Comparison of ENCODE assay signal across 8 mouse cellular contexts in the genomic region with DNA sequence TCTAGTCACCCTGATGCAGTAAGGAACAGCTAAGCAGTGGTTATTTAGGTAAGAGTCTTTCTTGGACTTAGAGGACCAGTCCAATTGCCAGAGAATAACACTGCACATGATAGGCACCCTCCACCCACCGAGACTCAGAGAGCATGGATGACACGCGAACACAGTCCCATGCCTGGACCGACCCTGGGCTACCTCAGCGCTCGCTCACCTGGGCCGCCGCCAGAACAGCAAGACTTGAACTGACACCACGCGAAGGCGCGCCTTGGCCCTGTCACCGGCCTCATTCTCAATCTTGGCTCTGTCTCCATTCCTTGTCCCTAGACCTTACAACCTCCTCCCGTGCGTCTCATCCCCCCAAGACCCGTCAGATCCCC. TPM values are rescaled to one million over a fixed set of nuclear protein-coding genes. Genes with fewer than 3 reads are reported as not detected.
DNase-seq lines count a peak whose midpoint lies in the region; ATAC-seq and TF ChIP-seq lines count a peak whose summit lies in the region.

No protein-coding gene starts in this region.

- no peaks in the 10 kb centered on the region for H3K27me3 ChIP-seq in C2C12 (ENCODE audit: control insufficient read depth, insufficient read depth, insufficient read length)
- H3K27me3 ChIP-seq in embryonic facial prominence, embryonic 12.5 days: no peaks in the 10 kb centered on the region
- no peaks in the 10 kb centered on the region for H3K27me3 ChIP-seq in heart, embryonic 12.5 days (replicated peaks)
- H3K27me3 ChIP-seq in kidney, embryonic 16.5 days (ENCODE audit: insufficient read depth, low read length): no peaks in the 10 kb centered on the region
- H3K27me3 ChIP-seq in lung, embryonic 16.5 days (ENCODE audit: control insufficient read depth, insufficient read depth, low read depth, low read length): no peaks in the 10 kb centered on the region
- no peaks in the 10 kb centered on the region for H3K27me3 ChIP-seq in small intestine, adult 2 months (ENCODE audit: control insufficient read depth, insufficient read depth, low read length)

- TF ChIP-seq CTCF in C2C12 (IDR thresholded peaks at IDR 0.05; ENCODE audit: control insufficient read depth, insufficient read depth, insufficient read length): no peak
- TF ChIP-seq CTCF in small intestine, adult 2 months (IDR thresholded peaks at IDR 0.05; ENCODE audit: extremely low read depth, insufficient read length, insufficient replicate concordance, low read depth, low read length): no peak

- H3K79me3 ChIP-seq in C2C12 (ENCODE audit: low read depth): peaks cover 55% of the 10 kb centered on the region

- H3K9ac ChIP-seq in embryonic facial prominence, embryonic 12.5 days: peak overlapping the region; percentile 97
- H3K9ac ChIP-seq in heart, embryonic 12.5 days: peak overlapping the region; percentile 97
- peak overlapping the region; percentile 94 for H3K9ac ChIP-seq in kidney, embryonic 16.5 days (replicated peaks; ENCODE audit: low read length)
- H3K9ac ChIP-seq in lung, embryonic 16.5 days (ENCODE audit: low read length): peak overlapping the region; percentile 96

- DNase-seq in adrenal gland, adult 18-20 months (ENCODE audit: low spot score in 2 of 2): peak; percentile 50 to 53

- ATAC-seq in embryonic facial prominence, embryonic 12.5 days (ENCODE audit: insufficient number of reproducible peaks, insufficient read depth, low FRiP score, low TSS enrichment): no peak
- ATAC-seq in heart, embryonic 12.5 days (ENCODE audit: insufficient number of reproducible peaks, low FRiP score): no peak
- ATAC-seq in kidney, embryonic 16.5 days (ENCODE audit: low FRiP score, low TSS enrichment): no peak
- ATAC-seq in lung, embryonic 16.5 days (ENCODE audit: low read depth): no peak
- ATAC-seq in monocyte, adult 5-6 weeks (replicated peaks; ENCODE audit: insufficient number of reproducible peaks, low FRiP score, low TSS enrichment, poor library complexity, severe bottlenecking): no peak

- H3ac ChIP-seq in C2C12 (ENCODE audit: control insufficient read depth, insufficient read length, low read depth): peak overlapping the region; percentile 85

- no peaks in the 10 kb centered on the region for H3K9me3 ChIP-seq in embryonic facial prominence, embryonic 12.5 days
- H3K9me3 ChIP-seq in heart, embryonic 12.5 days (replicated peaks): no peaks in the 10 kb centered on the region
- no peaks in the 10 kb centered on the region for H3K9me3 ChIP-seq in kidney, embryonic 16.5 days (ENCODE audit: low read length)
- H3K9me3 ChIP-seq in lung, embryonic 16.5 days (ENCODE audit: control insufficient read depth, low read length): no peaks in the 10 kb centered on the region

- H3K79me2 ChIP-seq in C2C12 (ENCODE audit: control insufficient read depth, insufficient read depth): peaks cover 58% of the 10 kb centered on the region

- no peak overlapping the region for H3K27ac ChIP-seq in embryonic facial prominence, embryonic 12.5 days
- no peak overlapping the region for H3K27ac ChIP-seq in heart, embryonic 12.5 days (ENCODE audit: poor library complexity, severe bottlenecking)
- H3K27ac ChIP-seq in kidney, embryonic 16.5 days (ENCODE audit: low read length): no peak overlapping the region
- H3K27ac ChIP-seq in lung, embryonic 16.5 days (ENCODE audit: low read length): no peak overlapping the region
- no peak overlapping the region for H3K27ac ChIP-seq in small intestine, adult 2 months (ENCODE audit: insufficient read depth, low read depth, low read length)

- peak overlapping the region; percentile 89 for H3K4me2 ChIP-seq in embryonic facial prominence, embryonic 12.5 days (replicated peaks)
- H3K4me2 ChIP-seq in heart, embryonic 12.5 days: peak overlapping the region; percentile 84
- peak overlapping the region; percentile 93 for H3K4me2 ChIP-seq in kidney, embryonic 16.5 days (replicated peaks; ENCODE audit: low read depth, low read length)
- peak overlapping the region; percentile 87 for H3K4me2 ChIP-seq in lung, embryonic 16.5 days (ENCODE audit: low read depth, low read length)

- H3K4me3 ChIP-seq in C2C12 (ENCODE audit: insufficient read depth, poor library complexity, severe bottlenecking): peak overlapping the region; percentile 97
- peak overlapping the region; percentile 90 for H3K4me3 ChIP-seq in embryonic facial prominence, embryonic 12.5 days
- peak overlapping the region; percentile 88 for H3K4me3 ChIP-seq in heart, embryonic 12.5 days
- H3K4me3 ChIP-seq in kidney, embryonic 16.5 days (ENCODE audit: low read length): peak overlapping the region; percentile 93
- peak overlapping the region; percentile 88 for H3K4me3 ChIP-seq in lung, embryonic 16.5 days (ENCODE audit: low read length)
- peak overlapping the region; percentile 86 for H3K4me3 ChIP-seq in small intestine, adult 2 months (ENCODE audit: low read depth, low read length)

- TF ChIP-seq POLR2A in small intestine, adult 2 months (IDR thresholded peaks at IDR 0.05; ENCODE audit: low read depth, low read length): no peak

- peaks cover 33% of the 10 kb centered on the region for H3K4me1 ChIP-seq in embryonic facial prominence, embryonic 12.5 days
- H3K4me1 ChIP-seq in heart, embryonic 12.5 days (replicated peaks): peaks cover 45% of the 10 kb centered on the region
- peaks cover 53% of the 10 kb centered on the region for H3K4me1 ChIP-seq in kidney, embryonic 16.5 days (ENCODE audit: insufficient read depth, low read length)
- H3K4me1 ChIP-seq in lung, embryonic 16.5 days (replicated peaks; ENCODE audit: control insufficient read depth, insufficient read depth, low read length): peaks cover 41% of the 10 kb centered on the region
- peaks cover 6% of the 10 kb centered on the region; the same call in 1 of the 2 replicates for H3K4me1 ChIP-seq in small intestine, adult 2 months (ENCODE audit: control insufficient read depth, insufficient read depth, insufficient read length, low read length)

- WGBS in embryonic facial prominence, embryonic 12.5 days: under 1% methylated on average over 16 of the region's 16 CpGs
- 3% methylated on average over 16 of the region's 16 CpGs for WGBS in heart, embryonic 12.5 days
- 0% methylated on average over 16 of the region's 16 CpGs for WGBS in kidney, embryonic 16.5 days
- WGBS in lung, embryonic 16.5 days: under 1% methylated on average over 16 of the region's 16 CpGs
- under 1% methylated on average over 16 of the region's 16 CpGs for WGBS in small intestine, adult 2 months

- peaks cover 17% of the 10 kb centered on the region for H3K36me3 ChIP-seq in C2C12 (ENCODE audit: control insufficient read depth, insufficient read depth)
- 0 out of 2 replicates have a peak, but pooled peaks cover 7% of the 10 kb centered on the region for H3K36me3 ChIP-seq in embryonic facial prominence, embryonic 12.5 days
- no peaks in the 10 kb centered on the region for H3K36me3 ChIP-seq in heart, embryonic 12.5 days
- no peaks in the 10 kb centered on the region for H3K36me3 ChIP-seq in kidney, embryonic 16.5 days (ENCODE audit: insufficient read depth, low read length)
- no peaks in the 10 kb centered on the region for H3K36me3 ChIP-seq in lung, embryonic 16.5 days (ENCODE audit: control insufficient read depth, insufficient read depth, low read length)
- no peaks in the 10 kb centered on the region for H3K36me3 ChIP-seq in small intestine, adult 2 months (ENCODE audit: control insufficient read depth, insufficient read depth, low read length)

TF ChIP-seq in C2C12, 6 proteins besides CTCF, POLR2A, EP300 and RAD21:
- TF ChIP-seq FOSL1 (IDR thresholded peaks at IDR 0.05; ENCODE audit: insufficient read depth, low read length, poor library complexity, severe bottlenecking) (no peak), CEBPB (IDR thresholded peaks at IDR 0.05; ENCODE audit: low read depth) (no peak), MYOG (IDR thresholded peaks at IDR 0.05; ENCODE audit: control insufficient read depth, extremely low read depth, insufficient read length) (no peak), MAX (IDR thresholded peaks at IDR 0.05) (no peak), MYOD1 (IDR thresholded peaks at IDR 0.05; ENCODE audit: control insufficient read depth, insufficient read length, low read depth) (no peak), USF1 (IDR thresholded peaks at IDR 0.05; ENCODE audit: low read depth) (no peak)

RNA-seq across cellular contexts. Expression of a gene that starts 1.0 kb away (rescaled TPM):
- 12.2 TPM for polyA plus RNA-seq in C2C12 (2012; fragmentation: generic; extraction: Trizol)
- 10 to 100 TPM; 35.3 to 37.5 TPM for total RNA-seq in adrenal gland, adult 18-20 months (2021)
- polyA plus RNA-seq in embryonic facial prominence, embryonic 12.5 days (2016; fragmentation: Nextera tagmentation; extraction: Ambion mirVana): 38.0 and 40.0 TPM in 2 replicates
- 17.9 and 22.1 TPM in 2 replicates for polyA plus RNA-seq in heart, embryonic 12.5 days (2016; fragmentation: Nextera tagmentation; extraction: Ambion mirVana)
- polyA plus RNA-seq in kidney, embryonic 16.5 days (2015; fragmentation: Nextera tagmentation; extraction: Ambion mirVana): 9.2 and 10.2 TPM in 2 replicates
- polyA plus RNA-seq in lung, embryonic 16.5 days (2015; fragmentation: Nextera tagmentation; extraction: Ambion mirVana): 5.6 and 5.8 TPM in 2 replicates
- 4.4 and 4.6 TPM in 2 replicates for polyA plus RNA-seq in small intestine, adult 2 months (2012; rRNA removed)
- total RNA-seq in monocyte, adult 5-6 weeks (2017): 6.8 to 26.4 TPM (median 13.4 TPM) in 3 replicates

RNA-seq across cellular contexts. Expression of a gene that starts 39.5 kb away (rescaled TPM):
- 60.6 TPM for polyA plus RNA-seq in C2C12 (2012; fragmentation: generic; extraction: Trizol)
- total RNA-seq in adrenal gland, adult 18-20 months (2021): 10 to 100 TPM; 30.4 to 44.8 TPM
- polyA plus RNA-seq in embryonic facial prominence, embryonic 12.5 days (2016; fragmentation: Nextera tagmentation; extraction: Ambion mirVana): 106 and 109 TPM in 2 replicates
- 107 and 111 TPM in 2 replicates for polyA plus RNA-seq in heart, embryonic 12.5 days (2016; fragmentation: Nextera tagmentation; extraction: Ambion mirVana)
- 83.6 and 88.5 TPM in 2 replicates for polyA plus RNA-seq in kidney, embryonic 16.5 days (2015; fragmentation: Nextera tagmentation; extraction: Ambion mirVana)
- 66.2 and 66.3 TPM in 2 replicates for polyA plus RNA-seq in lung, embryonic 16.5 days (2015; fragmentation: Nextera tagmentation; extraction: Ambion mirVana)
- polyA plus RNA-seq in small intestine, adult 2 months (2012; rRNA removed): 33.8 and 55.1 TPM in 2 replicates
- 29.9 to 55.6 TPM (median 51.8 TPM) in 3 replicates for total RNA-seq in monocyte, adult 5-6 weeks (2017)
